Mouse (Mus musculus): ENCODE data around the gene Acads.

DNA sequence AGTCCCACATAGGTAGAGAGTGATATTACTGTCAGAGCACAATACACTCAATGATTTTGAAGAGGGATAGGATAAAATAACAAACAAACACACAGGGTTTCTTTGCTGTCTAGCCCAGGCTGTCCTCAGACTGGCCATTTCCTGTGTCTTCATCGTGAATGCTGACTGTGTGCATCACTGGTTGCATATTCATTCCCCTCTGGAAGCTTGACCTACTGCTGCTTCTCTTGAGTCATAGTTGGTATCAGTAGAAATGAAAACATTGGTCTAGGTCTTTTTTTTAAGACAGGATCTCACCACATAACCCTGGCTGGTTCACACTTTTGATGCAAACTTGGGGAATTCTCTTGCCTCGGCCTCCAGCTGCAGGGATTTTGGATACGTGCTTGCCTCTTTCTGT is 49.5 kb downstream of the Acads start:
- TF ChIP-seq CTCF (IDR thresholded peaks at IDR 0.05) (no peak), EP300 (IDR thresholded peaks at IDR 0.05) (no peak)

Measured in lung, postnatal 0 days (tissue).